Mouse (Mus musculus) urinary bladder, postnatal 14 days (tissue): ENCODE data around the gene Carm1.
A peak's percentile ranks its signal among the peaks of the same experiment; 100 is the strongest.

Source experiments
- DNase-seq: peaks from one replicate; pipeline ENCODE4 v3.0.0; 2021; ENCODE audit warnings: low spot score

The Carm1 gene

GRCm38 (mm10) chr9:21615617-21616231 is 69.0 kb downstream of the Carm1 start, which contains the start of gene Smarca4:
Gene Smarca4, plus strand, starts transcription at chr9:21616169.
- peak; percentile 99 for DNase-seq

- DNase-seq = peak; percentile 87
Observed at GRCm38 (mm10) chr9:21616232-21616781, 69.6 kb downstream of the Carm1 start.

- DNase-seq = peak; percentile 28
Observed at GRCm38 (mm10) chr9:21617066-21617465, 70.4 kb downstream of the Carm1 start.

- DNase-seq = no peak
Observed at GRCm38 (mm10) chr9:21620229-21620628, 73.5 kb downstream of the Carm1 start.

GRCm38 (mm10) chr9:21622676-21623075 is 76.0 kb downstream of the Carm1 start:
- DNase-seq = no peak

GRCm38 (mm10) chr9:21625342-21626339 is 78.9 kb downstream of the Carm1 start:
- no peak for DNase-seq

GRCm38 (mm10) chr9:21626571-21626970 is 79.9 kb downstream of the Carm1 start:
- DNase-seq = no peak

- no peak for DNase-seq
Observed at GRCm38 (mm10) chr9:21627145-21627795, 80.6 kb downstream of the Carm1 start.

GRCm38 (mm10) chr9:21630673-21631072 is 84.0 kb downstream of the Carm1 start:
- DNase-seq = peak; percentile 43

GRCm38 (mm10) chr9:21633106-21633505 is 86.4 kb downstream of the Carm1 start:
- no peak for DNase-seq

GRCm38 (mm10) chr9:21635639-21636038 is 88.9 kb downstream of the Carm1 start:
- DNase-seq = no peak

- no peak for DNase-seq
Observed at GRCm38 (mm10) chr9:21639031-21639430, 92.3 kb downstream of the Carm1 start.
